Mouse (Mus musculus) Muller cell, postnatal 12 days (primary cell): ENCODE data around the gene Rab12.

Experiments
- DNase-seq: peaks from one replicate; pipeline ENCODE4 v3.0.0-alpha.2; 2015; ENCODE audit errors: inconsistent ontology term

The Rab12 gene

GRCm38 (mm10) chr17:66448421-66449405 lies 70.8 kb downstream of the Rab12 start:
- peak; percentile 74 for DNase-seq

- no peak for DNase-seq
Measured at GRCm38 (mm10) chr17:66447978-66448377, 71.6 kb downstream of the Rab12 start.

GRCm38 (mm10) chr17:66447007-66447312 lies 72.6 kb downstream of the Rab12 start:
- DNase-seq: no peak

DNA sequence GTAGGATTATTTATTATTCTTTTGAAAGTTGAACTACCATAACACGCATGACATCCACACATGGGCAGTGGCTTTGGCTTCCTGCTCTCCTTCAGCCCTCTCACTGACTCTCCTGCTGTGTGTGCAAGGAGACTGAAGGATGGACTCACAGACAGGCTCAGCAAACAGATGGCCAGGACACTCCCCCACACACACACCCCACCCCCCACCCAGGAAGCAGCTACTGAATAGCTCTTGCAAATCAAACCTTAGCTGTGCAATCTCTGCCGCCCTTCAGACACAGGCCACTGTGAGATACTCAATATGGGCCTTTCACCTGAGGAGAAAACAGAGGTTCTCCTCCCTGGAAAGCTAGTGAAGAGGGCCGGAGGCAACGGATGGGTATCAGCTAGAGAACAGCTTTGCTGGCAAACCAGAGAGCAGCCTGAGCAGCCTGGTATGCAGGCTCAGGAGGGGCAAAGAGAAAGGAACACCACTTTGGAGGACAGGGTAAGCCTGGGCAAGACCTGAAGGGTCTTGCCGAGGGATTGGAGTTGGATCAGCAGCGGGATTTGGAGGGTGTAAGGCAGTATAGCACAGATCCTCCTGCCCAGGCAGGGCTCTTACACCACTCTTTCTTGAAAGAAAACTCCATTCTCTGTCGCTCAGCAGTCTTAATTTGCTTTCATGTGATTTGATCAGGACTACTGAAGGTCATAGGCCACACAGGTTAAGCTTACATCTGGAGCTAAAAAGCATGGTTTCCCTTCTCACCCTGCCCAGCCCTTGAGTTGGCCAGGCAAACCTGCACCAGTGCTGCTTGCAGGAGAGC lies 73.1 kb downstream of the Rab12 start:
- no peak for DNase-seq
